Mouse (Mus musculus) midbrain, embryonic 12.5 days (tissue): ENCODE results near the gene Ppil1. TPM values are rescaled to one million over a fixed set of nuclear protein-coding genes. Genes with fewer than 3 reads are reported as not detected.

ENCODE experiments used
- ATAC-seq: fragments of 200-750 bp; cut with Nextera tagmentation; 2 replicates; pipeline ENCODE4 v1.8.0; 2017; ENCODE audit warnings: low read depth, moderate TSS enrichment, moderate library complexity; ENCODE audit not compliant: low FRiP score
- H3K27ac ChIP-seq: fragments of 300-500 bp; sonication (generic); replicated peaks from 2 replicates; pipeline ENCODE4 v1.5.1; 2016; ENCODE audit warnings: mild to moderate bottlenecking
- H3K27me3 ChIP-seq: fragments of 300-500 bp; sonication (generic); 2 replicates; pipeline ENCODE4 v1.6.1; 2016; ENCODE audit warnings: mild to moderate bottlenecking
- H3K36me3 ChIP-seq: fragments of 300-500 bp; sonication (generic); 2 replicates; pipeline ENCODE4 v1.6.1; 2016
- H3K4me1 ChIP-seq: fragments of 300-500 bp; sonication (generic); 2 replicates; pipeline ENCODE4 v1.6.1; 2016
- H3K4me2 ChIP-seq: fragments of 300-500 bp; sonication (generic); replicated peaks from 2 replicates; pipeline ENCODE4 v1.6.1; 2016; ENCODE audit warnings: mild to moderate bottlenecking, moderate library complexity
- H3K4me3 ChIP-seq: fragments of 300-500 bp; sonication (generic); 2 replicates; pipeline ENCODE4 v1.5.1; 2016; ENCODE audit warnings: mild to moderate bottlenecking
- H3K9ac ChIP-seq: fragments of 300-500 bp; sonication (generic); replicated peaks from 2 replicates; pipeline ENCODE4 v1.6.1; 2016; ENCODE audit warnings: mild to moderate bottlenecking, moderate library complexity
- H3K9me3 ChIP-seq: fragments of 300-500 bp; sonication (generic); 2 replicates; pipeline ENCODE4 v1.6.1; 2016; ENCODE audit warnings: mild to moderate bottlenecking
- WGBS: fragments of 180-500 bp; shearing (Covaris S2); methylation state at CpG from one replicate; pipeline ENCODE4 v1.1.7; 2016; 5-methylcytosine and 5-hydroxymethylcytosine counted together
- polyA plus RNA-seq: library from polyadenylated mRNA; unstranded; fragments of >200 nt; fragmentation: Nextera tagmentation; extraction: Ambion mirVana; gene quantifications from 2 replicates; pipeline ENCODE4 v1.2.1, GENCODE M21; 2016

Gene Ppil1
- polyA plus RNA-seq, 1 experiment from 2014 or later = 129 TPM

DNA sequence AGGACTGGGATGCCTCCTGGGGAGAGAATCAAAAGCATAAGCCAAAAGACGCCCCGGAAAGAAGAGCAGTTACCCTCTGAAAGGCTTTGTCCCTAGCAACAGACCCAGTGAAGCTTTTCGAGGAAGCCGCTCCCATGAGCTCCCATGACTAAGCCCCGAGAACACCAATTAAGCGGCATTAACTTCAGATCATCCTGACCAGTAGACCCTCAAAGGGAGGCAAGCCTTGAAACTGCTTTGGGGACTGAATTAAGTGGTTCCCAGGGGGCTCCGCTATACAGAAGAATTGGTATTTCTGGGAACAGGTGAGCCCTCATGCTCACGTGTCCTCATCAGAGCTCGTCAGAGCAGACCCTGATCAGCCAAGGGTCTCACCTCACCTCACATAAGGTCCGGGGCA is 49.3 kb downstream of the Ppil1 start:
- peaks cover 45% of the 10 kb centered on the region for H3K4me1 ChIP-seq
- peak overlapping the region; percentile 39 for H3K4me2 ChIP-seq
- H3K36me3 ChIP-seq = no peaks in the 10 kb centered on the region
- peak overlapping the region; percentile 75 for H3K27ac ChIP-seq
- no peaks in the 10 kb centered on the region for H3K9me3 ChIP-seq
- peaks cover 24% of the 10 kb centered on the region for H3K27me3 ChIP-seq
- peak; percentile 42; the same call in 1 of the 2 replicates for ATAC-seq
- no peak overlapping the region for H3K9ac ChIP-seq
- H3K4me3 ChIP-seq = no peak overlapping the region
- 7% methylated on average over 10 of the region's 10 CpGs for WGBS

GRCm38 (mm10) chr17:29214193-29214456 is 49.9 kb downstream of the Ppil1 start:
- Histone ChIP-seq H3K27me3 (peaks cover 24% of the 10 kb centered on the region), H3K36me3 (no peaks in the 10 kb centered on the region), H3K4me3 (no peak overlapping the region), H3K9ac (no peak overlapping the region), H3K27ac (peak overlapping the region; percentile 75), H3K4me1 (peaks cover 45% of the 10 kb centered on the region), H3K4me2 (peak overlapping the region; percentile 39), H3K9me3 (no peaks in the 10 kb centered on the region)
- WGBS = 41% methylated on average over 4 of the region's 4 CpGs
- ATAC-seq = no peak; the same call in 1 of the 2 replicates

GRCm38 (mm10) chr17:29213381-29214192 is 50.4 kb downstream of the Ppil1 start:
- peaks cover 45% of the 10 kb centered on the region for H3K4me1 ChIP-seq
- H3K27me3 ChIP-seq = peaks cover 24% of the 10 kb centered on the region
- peak overlapping the region; percentile 10; the same call in 1 of the 2 replicates for H3K4me3 ChIP-seq
- peak overlapping the region; percentile 75 for H3K27ac ChIP-seq
- ATAC-seq = peak; percentile 65
- 5% methylated on average over 12 of the region's 12 CpGs for WGBS
- peak overlapping the region; percentile 39 for H3K4me2 ChIP-seq
- H3K9ac ChIP-seq = no peak overlapping the region
- H3K36me3 ChIP-seq = no peaks in the 10 kb centered on the region
- H3K9me3 ChIP-seq = no peaks in the 10 kb centered on the region

- WGBS = 49% methylated on average over 7 of the region's 7 CpGs
- Histone ChIP-seq H3K4me1 (peaks cover 45% of the 10 kb centered on the region), H3K4me2 (no peak overlapping the region), H3K27ac (no peak overlapping the region), H3K4me3 (no peak overlapping the region), H3K36me3 (no peaks in the 10 kb centered on the region), H3K9me3 (no peaks in the 10 kb centered on the region), H3K9ac (no peak overlapping the region), H3K27me3 (peaks cover 24% of the 10 kb centered on the region)
- ATAC-seq = no peak
Observed at GRCm38 (mm10) chr17:29211836-29212235, 52.1 kb downstream of the Ppil1 start.

DNA sequence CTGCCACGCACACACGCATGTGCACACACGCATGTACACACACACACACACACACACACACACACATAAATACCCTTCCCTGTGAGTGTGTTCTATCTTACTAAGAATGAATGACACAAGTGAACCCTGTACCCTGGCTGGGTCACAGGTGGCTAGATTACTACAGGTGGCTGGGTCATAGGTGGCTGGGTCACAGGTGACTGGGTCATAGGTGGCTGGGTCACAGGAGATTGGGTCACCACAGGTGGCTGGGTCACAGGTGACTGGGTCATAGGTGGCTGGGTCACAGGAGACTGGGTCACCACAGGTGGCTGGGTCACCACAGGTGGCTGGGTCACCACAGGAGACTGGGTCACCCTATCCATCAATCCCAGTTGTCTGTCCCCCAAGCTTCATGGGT is 53.9 kb downstream of the Ppil1 start:
- Histone ChIP-seq H3K27ac (no peak overlapping the region), H3K36me3 (no peaks in the 10 kb centered on the region), H3K4me2 (no peak overlapping the region), H3K4me1 (peaks cover 32% of the 10 kb centered on the region), H3K27me3 (peaks cover 9% of the 10 kb centered on the region; the same call in 1 of the 2 replicates), H3K4me3 (no peak overlapping the region), H3K9me3 (no peaks in the 10 kb centered on the region), H3K9ac (no peak overlapping the region)
- ATAC-seq = no peak
- WGBS = 86% methylated on average over 3 of the region's 3 CpGs

DNA sequence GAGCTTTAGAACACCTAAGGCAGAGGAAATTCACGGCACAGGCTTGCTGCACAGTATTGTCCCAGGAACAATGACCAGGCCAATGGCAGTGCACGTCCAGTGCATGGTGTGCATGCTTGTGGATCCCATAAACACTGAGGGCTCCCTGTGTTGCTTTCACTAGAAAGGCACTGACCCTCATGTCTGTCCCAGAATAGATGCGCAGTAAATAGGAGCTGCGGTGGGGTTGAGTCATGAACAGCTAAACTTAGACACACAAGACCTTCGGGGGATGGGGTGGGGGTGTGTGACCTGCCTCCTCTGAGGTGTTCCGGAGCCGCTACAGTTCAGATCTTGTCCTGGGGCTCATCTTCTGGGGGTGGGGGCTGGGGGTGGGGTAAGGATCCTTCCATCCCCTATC is 57.9 kb downstream of the Ppil1 start:
- no peak overlapping the region for H3K27ac ChIP-seq
- H3K36me3 ChIP-seq = no peaks in the 10 kb centered on the region
- H3K4me1 ChIP-seq = no peaks in the 10 kb centered on the region
- H3K4me3 ChIP-seq = no peak overlapping the region
- no peak overlapping the region for H3K9ac ChIP-seq
- no peaks in the 10 kb centered on the region for H3K9me3 ChIP-seq
- 85% methylated on average over 7 of the region's 7 CpGs for WGBS
- H3K4me2 ChIP-seq = no peak overlapping the region
- no peaks in the 10 kb centered on the region for H3K27me3 ChIP-seq
- ATAC-seq = no peak

- H3K4me2 ChIP-seq = no peak overlapping the region
- no peak overlapping the region for H3K9ac ChIP-seq
- no peaks in the 10 kb centered on the region for H3K9me3 ChIP-seq
- peaks cover 12% of the 10 kb centered on the region for H3K4me1 ChIP-seq
- H3K4me3 ChIP-seq = no peak overlapping the region
- ATAC-seq = no peak
- WGBS = 86% methylated on average over 6 of the region's 6 CpGs
- H3K27me3 ChIP-seq = no peaks in the 10 kb centered on the region
- no peaks in the 10 kb centered on the region for H3K36me3 ChIP-seq
- H3K27ac ChIP-seq = no peak overlapping the region
Observed at GRCm38 (mm10) chr17:29202604-29203003, 61.4 kb downstream of the Ppil1 start.

Other genes with a start within 250 kb of the Ppil1 start
- 730 and 734 TPM in 2 replicates for gene Srsf3, start 231.6 kb downstream of the Ppil1 start, polyA plus RNA-seq
- gene Cdkn1a, start 173.2 kb downstream of the Ppil1 start, polyA plus RNA-seq = 23.5 and 24.8 TPM in 2 replicates
- gene Rab44, start 150.0 kb downstream of the Ppil1 start, polyA plus RNA-seq = 0.29 TPM in 1 of 2 replicates, not detected in the other
- 12.6 and 14.4 TPM in 2 replicates for gene Cpne5, start 26.0 kb downstream of the Ppil1 start, polyA plus RNA-seq
- 71.7 and 73.7 TPM in 2 replicates for gene BC004004, start 4.6 kb upstream of the Ppil1 start, polyA plus RNA-seq
- 1.3 and 2.0 TPM in 2 replicates for gene Pi16, start 53.5 kb upstream of the Ppil1 start, polyA plus RNA-seq
- gene Mtch1, start 83.7 kb upstream of the Ppil1 start, polyA plus RNA-seq = 407 and 436 TPM in 2 replicates
- gene Fgd2, start 96.7 kb upstream of the Ppil1 start, polyA plus RNA-seq = 3.6 and 5.3 TPM in 2 replicates
- 16.8 and 16.9 TPM in 2 replicates for gene Pim1, start 226.6 kb upstream of the Ppil1 start, polyA plus RNA-seq